Mouse (Mus musculus): Measurements from ENCODE around the gene Gm47841. TPM values are rescaled to one million over a fixed set of nuclear protein-coding genes. Genes with fewer than 3 reads are reported as not detected.

The Gm47841 gene
- polyA plus RNA-seq, 1 experiment from 2014 or later = not detected

GRCm38 (mm10) chr15:101001685-101002084 lies 45.5 kb downstream of the Gm47841 start:
- WGBS = 97% methylated on average over 1 of the region's 1 CpGs
- Histone ChIP-seq H3K27ac (ENCODE audit: low read depth, low read length) (no peak overlapping the region), H3K9ac (ENCODE audit: low read depth, low read length) (no peak overlapping the region), H3K27me3 (replicated peaks; ENCODE audit: control insufficient read depth, insufficient read depth, low read length) (no peaks in the 10 kb centered on the region), H3K4me3 (ENCODE audit: low read length) (no peak overlapping the region), H3K36me3 (ENCODE audit: control insufficient read depth, insufficient read depth, low read length) (no peaks in the 10 kb centered on the region; the same call in 1 of the 2 replicates), H3K4me2 (ENCODE audit: low read length) (no peak overlapping the region), H3K4me1 (ENCODE audit: control insufficient read depth, insufficient read depth, low read depth, low read length) (peaks cover 2% of the 10 kb centered on the region; the same call in 1 of the 2 replicates), H3K9me3 (ENCODE audit: control insufficient read depth, low read length) (no peaks in the 10 kb centered on the region)
- no peak for ATAC-seq

GRCm38 (mm10) chr15:100997090-100997489 lies 50.1 kb downstream of the Gm47841 start:
- H3K4me2 ChIP-seq (ENCODE audit: low read length) = no peak overlapping the region
- no peaks in the 10 kb centered on the region for H3K9me3 ChIP-seq (ENCODE audit: control insufficient read depth, low read length)
- peak; percentile 76; the same call in 1 of the 2 replicates for ATAC-seq
- no peak overlapping the region for H3K4me3 ChIP-seq (ENCODE audit: low read length)
- no peaks in the 10 kb centered on the region for H3K4me1 ChIP-seq (ENCODE audit: control insufficient read depth, insufficient read depth, low read depth, low read length)
- no peaks in the 10 kb centered on the region for H3K27me3 ChIP-seq (replicated peaks; ENCODE audit: control insufficient read depth, insufficient read depth, low read length)
- H3K27ac ChIP-seq (ENCODE audit: low read depth, low read length) = no peak overlapping the region
- 30% methylated on average over 4 of the region's 4 CpGs for WGBS
- H3K9ac ChIP-seq (ENCODE audit: low read depth, low read length) = no peak overlapping the region
- H3K36me3 ChIP-seq (ENCODE audit: control insufficient read depth, insufficient read depth, low read length) = no peaks in the 10 kb centered on the region

Other genes starting within 250 kb of the Gm47841 start
- 11.6 and 20.0 TPM in 2 replicates for gene Scn8a, start 177.5 kb downstream of the Gm47841 start, polyA plus RNA-seq (2015; fragmentation: Nextera tagmentation; extraction: Ambion mirVana)
- 0.06 and 0.09 TPM in 2 replicates for gene Fignl2, start 31.2 kb upstream of the Gm47841 start, polyA plus RNA-seq (2015; fragmentation: Nextera tagmentation; extraction: Ambion mirVana)
- not detected in 2 replicates for gene Ankrd33, start 68.4 kb upstream of the Gm47841 start, polyA plus RNA-seq (2015; fragmentation: Nextera tagmentation; extraction: Ambion mirVana)
- gene Acvrl1, start 81.1 kb upstream of the Gm47841 start, polyA plus RNA-seq (2015; fragmentation: Nextera tagmentation; extraction: Ambion mirVana) = 10.2 and 12.7 TPM in 2 replicates
- gene Acvr1b, start 126.7 kb upstream of the Gm47841 start, polyA plus RNA-seq (2015; fragmentation: Nextera tagmentation; extraction: Ambion mirVana) = 22.4 and 24.1 TPM in 2 replicates
- gene Grasp, start 176.8 kb upstream of the Gm47841 start, polyA plus RNA-seq (2015; fragmentation: Nextera tagmentation; extraction: Ambion mirVana) = 1.1 and 1.7 TPM in 2 replicates
- 6.8 and 7.2 TPM in 2 replicates for gene Nr4a1, start 206.9 kb upstream of the Gm47841 start, polyA plus RNA-seq (2015; fragmentation: Nextera tagmentation; extraction: Ambion mirVana)
- gene Atg101, start 236.9 kb upstream of the Gm47841 start, polyA plus RNA-seq (2015; fragmentation: Nextera tagmentation; extraction: Ambion mirVana) = 79.6 and 81.3 TPM in 2 replicates
- gene 6030408B16Rik, start 245.8 kb upstream of the Gm47841 start, polyA plus RNA-seq (2015; fragmentation: Nextera tagmentation; extraction: Ambion mirVana) = 0.13 and 0.21 TPM in 2 replicates

Measured in hindbrain, embryonic 16.5 days (tissue).